Mouse (Mus musculus): Measurements from ENCODE around the gene Rabep1. TPM values are rescaled to one million over a fixed set of nuclear protein-coding genes. Genes with fewer than 3 reads are reported as not detected.

Rabep1 gene
- polyA plus RNA-seq, 1 experiment from 2014 or later, result 48.6 TPM

DNA sequence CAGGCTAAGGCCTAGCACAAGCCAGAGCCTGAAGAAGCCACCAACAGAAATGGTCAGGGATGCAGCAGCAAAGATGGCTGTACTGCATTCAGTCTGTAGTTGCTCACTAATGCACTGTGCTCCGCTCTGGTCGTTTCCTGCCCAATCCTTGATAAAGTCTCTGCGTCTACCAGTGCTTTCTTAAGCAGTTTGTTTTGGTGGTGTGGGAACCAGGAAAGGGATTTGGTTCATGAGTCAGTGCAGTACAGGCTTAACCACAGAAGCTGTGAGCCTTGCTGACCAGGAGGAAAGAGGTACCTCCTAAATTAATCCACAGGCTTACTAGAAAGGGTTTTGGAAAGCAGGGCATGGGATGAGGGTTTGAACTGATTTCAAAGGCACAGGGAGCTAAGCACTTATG, 36.5 kb upstream of the Rabep1 start:
- no peaks in the 10 kb centered on the region for H3K36me3 ChIP-seq (ENCODE audit: control insufficient read depth, insufficient read depth, low read length)
- no peak overlapping the region for H3K4me2 ChIP-seq (replicated peaks; ENCODE audit: low read depth, low read length)
- H3K4me1 ChIP-seq (replicated peaks; ENCODE audit: control insufficient read depth, insufficient read depth, low read length), result no peaks in the 10 kb centered on the region
- H3K27ac ChIP-seq (ENCODE audit: low read depth, low read length), result no peak overlapping the region
- 77% methylated on average over 3 of the region's 3 CpGs for WGBS
- H3K9me3 ChIP-seq (ENCODE audit: control insufficient read depth, low read length), result no peaks in the 10 kb centered on the region
- H3K27me3 ChIP-seq (ENCODE audit: control insufficient read depth, insufficient read depth, low read length), result no peaks in the 10 kb centered on the region
- DNase-seq (ENCODE audit: low spot score) (no peak), ATAC-seq (ENCODE audit: low FRiP score) (no peak)
- no peak overlapping the region for H3K9ac ChIP-seq (ENCODE audit: low read depth, low read length)
- no peak overlapping the region for H3K4me3 ChIP-seq (ENCODE audit: low read depth, low read length)

DNA sequence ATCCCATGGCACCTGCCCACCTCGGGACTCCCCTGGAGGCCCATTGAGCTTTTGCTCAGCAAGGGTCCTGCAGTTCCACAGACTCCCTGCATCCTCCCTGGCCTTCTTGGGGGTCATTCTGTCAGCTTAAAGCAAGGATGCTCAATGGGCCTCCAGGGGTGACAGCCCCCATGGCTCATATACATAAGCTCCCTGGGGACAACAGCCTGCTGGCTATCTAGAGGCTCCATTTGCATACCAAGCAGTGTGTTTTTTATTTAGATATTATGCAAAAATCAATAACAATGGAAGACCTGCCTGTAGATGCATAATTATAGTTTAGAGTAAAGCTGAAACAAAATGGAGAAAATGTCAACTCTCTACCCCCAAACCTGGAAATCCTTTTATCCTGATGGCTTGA, 35.6 kb upstream of the Rabep1 start:
- Histone ChIP-seq H3K36me3 (ENCODE audit: control insufficient read depth, insufficient read depth, low read length) (no peaks in the 10 kb centered on the region), H3K27ac (ENCODE audit: low read depth, low read length) (no peak overlapping the region), H3K4me3 (ENCODE audit: low read depth, low read length) (no peak overlapping the region), H3K4me1 (replicated peaks; ENCODE audit: control insufficient read depth, insufficient read depth, low read length) (no peaks in the 10 kb centered on the region), H3K4me2 (replicated peaks; ENCODE audit: low read depth, low read length) (no peak overlapping the region), H3K9me3 (ENCODE audit: control insufficient read depth, low read length) (no peaks in the 10 kb centered on the region), H3K9ac (ENCODE audit: low read depth, low read length) (no peak overlapping the region), H3K27me3 (ENCODE audit: control insufficient read depth, insufficient read depth, low read length) (no peaks in the 10 kb centered on the region)
- 8% methylated on average over 1 of the region's 1 CpGs for WGBS
- ATAC-seq (ENCODE audit: low FRiP score) (no peak), DNase-seq (ENCODE audit: low spot score) (no peak)

DNA sequence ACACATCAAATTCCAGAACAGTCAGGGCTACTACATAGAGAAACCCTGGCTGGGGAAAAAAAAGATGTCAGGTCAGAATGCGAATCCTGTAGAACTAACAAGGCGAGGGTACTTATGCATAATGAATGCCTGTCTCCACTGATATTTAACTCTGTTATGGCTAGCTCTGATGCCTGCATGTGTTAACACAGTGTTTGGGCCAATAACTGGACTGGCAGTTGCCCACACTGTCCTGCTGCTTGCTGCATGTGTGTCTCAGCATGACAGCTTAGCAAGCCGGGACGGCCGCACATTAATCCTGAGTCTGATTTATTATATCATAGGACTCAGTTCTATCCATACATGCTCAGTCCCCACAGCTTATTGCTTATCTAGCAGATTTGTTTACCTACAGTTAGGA, 33.5 kb upstream of the Rabep1 start:
- Histone ChIP-seq H3K27me3 (ENCODE audit: control insufficient read depth, insufficient read depth, low read length) (no peaks in the 10 kb centered on the region), H3K9ac (ENCODE audit: low read depth, low read length) (no peak overlapping the region), H3K4me1 (replicated peaks; ENCODE audit: control insufficient read depth, insufficient read depth, low read length) (no peaks in the 10 kb centered on the region), H3K4me2 (replicated peaks; ENCODE audit: low read depth, low read length) (no peak overlapping the region), H3K27ac (ENCODE audit: low read depth, low read length) (no peak overlapping the region), H3K9me3 (ENCODE audit: control insufficient read depth, low read length) (no peaks in the 10 kb centered on the region), H3K4me3 (ENCODE audit: low read depth, low read length) (no peak overlapping the region), H3K36me3 (ENCODE audit: control insufficient read depth, insufficient read depth, low read length) (no peaks in the 10 kb centered on the region)
- no peak for DNase-seq (ENCODE audit: low spot score)
- no peak for ATAC-seq (ENCODE audit: low FRiP score)
- 87% methylated on average over 5 of the region's 5 CpGs for WGBS

DNA sequence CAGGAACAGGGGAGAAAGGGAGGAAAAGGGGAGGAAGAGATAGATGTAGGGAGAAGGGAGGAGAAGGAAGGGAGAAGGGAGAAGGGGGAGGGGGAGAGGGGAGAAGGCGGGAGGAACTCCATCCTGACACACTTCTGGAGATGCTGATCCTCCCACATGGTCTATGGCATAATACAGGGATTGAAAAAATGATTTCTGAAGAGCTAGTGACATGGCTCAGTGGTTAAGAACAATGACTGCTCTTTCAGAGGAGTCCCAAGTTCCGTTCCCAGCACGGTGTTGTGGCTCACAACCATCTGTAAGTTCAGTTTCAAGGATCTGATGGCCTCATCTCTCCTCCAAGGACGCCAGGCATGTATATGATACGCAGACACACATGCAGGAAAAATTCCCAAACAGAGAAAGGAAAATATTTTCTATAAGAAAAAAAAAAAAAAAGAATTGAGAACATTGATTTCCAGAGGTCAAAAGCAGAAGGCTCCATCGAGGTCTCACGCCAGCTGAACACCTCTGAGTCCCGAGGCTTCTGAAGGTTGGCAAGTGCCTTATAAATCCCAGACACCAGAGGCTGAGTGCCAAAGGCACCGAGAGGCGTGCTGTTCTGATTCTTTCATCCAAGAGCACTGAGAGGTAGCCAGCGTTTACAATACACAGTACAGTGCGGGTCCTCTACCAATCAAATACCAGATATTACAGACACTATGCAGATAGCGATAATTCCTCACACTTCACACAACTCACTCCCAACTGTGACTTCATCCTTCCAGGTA, 32.9 kb upstream of the Rabep1 start:
- no peaks in the 10 kb centered on the region for H3K4me1 ChIP-seq (replicated peaks; ENCODE audit: control insufficient read depth, insufficient read depth, low read length)
- H3K4me3 ChIP-seq (ENCODE audit: low read depth, low read length), result no peak overlapping the region
- no peak overlapping the region for H3K9ac ChIP-seq (ENCODE audit: low read depth, low read length)
- DNase-seq (ENCODE audit: low spot score), result no peak
- WGBS, result 81% methylated on average over 13 of the region's 13 CpGs
- no peak overlapping the region for H3K4me2 ChIP-seq (replicated peaks; ENCODE audit: low read depth, low read length)
- no peak for ATAC-seq (ENCODE audit: low FRiP score)
- H3K36me3 ChIP-seq (ENCODE audit: control insufficient read depth, insufficient read depth, low read length), result no peaks in the 10 kb centered on the region
- H3K27ac ChIP-seq (ENCODE audit: low read depth, low read length), result no peak overlapping the region
- H3K27me3 ChIP-seq (ENCODE audit: control insufficient read depth, insufficient read depth, low read length), result no peaks in the 10 kb centered on the region
- no peaks in the 10 kb centered on the region for H3K9me3 ChIP-seq (ENCODE audit: control insufficient read depth, low read length)

DNA sequence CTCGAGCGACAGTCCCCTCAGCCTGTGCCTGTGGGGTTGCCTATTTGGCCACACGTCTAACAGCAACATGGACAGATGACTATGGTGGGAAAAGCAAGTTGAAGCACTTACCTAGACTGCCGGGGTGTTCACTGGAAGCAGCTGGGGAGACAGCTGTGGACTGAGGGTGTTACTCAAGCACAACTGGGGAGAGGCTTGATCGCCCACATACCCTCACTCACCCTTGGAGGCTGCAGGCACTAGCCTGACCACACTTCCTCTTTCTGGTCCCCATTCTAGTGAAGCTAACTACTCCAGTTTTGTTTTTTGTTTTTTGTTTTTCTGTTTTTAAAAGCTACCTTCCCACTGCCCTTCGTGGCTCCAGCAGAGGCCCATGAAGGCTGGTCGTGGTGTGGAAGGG, 32.2 kb upstream of the Rabep1 start, which contains the start of gene Scimp:
Gene Scimp (minus strand): TSS at position 222 of the 400 bp plus-strand sequence.
- Histone ChIP-seq H3K36me3 (ENCODE audit: control insufficient read depth, insufficient read depth, low read length) (no peaks in the 10 kb centered on the region), H3K4me3 (ENCODE audit: low read depth, low read length) (no peak within 1 kb of the TSS), H3K4me1 (replicated peaks; ENCODE audit: control insufficient read depth, insufficient read depth, low read length) (no peaks in the 10 kb centered on the region), H3K4me2 (replicated peaks; ENCODE audit: low read depth, low read length) (no peak within 1 kb of the TSS), H3K27ac (ENCODE audit: low read depth, low read length) (no peak within 1 kb of the TSS), H3K9ac (ENCODE audit: low read depth, low read length) (no peak within 1 kb of the TSS), H3K27me3 (ENCODE audit: control insufficient read depth, insufficient read depth, low read length) (no peaks in the 10 kb centered on the region), H3K9me3 (ENCODE audit: control insufficient read depth, low read length) (no peaks in the 10 kb centered on the region)
- WGBS, result 87% methylated on average over 7 of the region's 7 CpGs
- DNase-seq (ENCODE audit: low spot score), result no peak
- ATAC-seq (ENCODE audit: low FRiP score), result no peak

DNA sequence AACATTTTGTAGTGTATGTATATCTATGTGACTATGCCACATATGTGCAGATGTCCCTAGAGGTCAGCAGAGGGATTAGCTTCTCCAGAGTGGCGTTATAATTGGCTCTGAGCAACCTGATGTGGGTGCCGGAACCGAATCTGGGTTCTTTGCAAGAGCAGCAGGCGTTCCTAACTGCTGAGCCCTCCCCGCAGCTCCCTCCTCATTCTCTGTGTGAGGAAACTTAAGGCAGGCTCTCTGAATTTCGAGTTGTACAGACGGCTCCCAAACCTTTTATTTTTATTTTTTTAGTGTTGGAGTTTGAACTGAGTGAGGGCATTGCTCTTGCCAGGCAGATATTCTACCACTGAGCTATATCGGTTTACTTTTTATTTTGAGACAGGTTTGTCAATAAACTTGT, 29.5 kb upstream of the Rabep1 start:
- Histone ChIP-seq H3K9me3 (ENCODE audit: control insufficient read depth, low read length) (no peaks in the 10 kb centered on the region), H3K4me1 (replicated peaks; ENCODE audit: control insufficient read depth, insufficient read depth, low read length) (no peaks in the 10 kb centered on the region), H3K27ac (ENCODE audit: low read depth, low read length) (no peak overlapping the region), H3K27me3 (ENCODE audit: control insufficient read depth, insufficient read depth, low read length) (no peaks in the 10 kb centered on the region), H3K4me2 (replicated peaks; ENCODE audit: low read depth, low read length) (no peak overlapping the region), H3K4me3 (ENCODE audit: low read depth, low read length) (no peak overlapping the region), H3K36me3 (ENCODE audit: control insufficient read depth, insufficient read depth, low read length) (no peaks in the 10 kb centered on the region), H3K9ac (ENCODE audit: low read depth, low read length) (no peak overlapping the region)
- ATAC-seq (ENCODE audit: low FRiP score) (no peak), DNase-seq (ENCODE audit: low spot score) (no peak)
- 86% methylated on average over 8 of the region's 8 CpGs for WGBS

DNA sequence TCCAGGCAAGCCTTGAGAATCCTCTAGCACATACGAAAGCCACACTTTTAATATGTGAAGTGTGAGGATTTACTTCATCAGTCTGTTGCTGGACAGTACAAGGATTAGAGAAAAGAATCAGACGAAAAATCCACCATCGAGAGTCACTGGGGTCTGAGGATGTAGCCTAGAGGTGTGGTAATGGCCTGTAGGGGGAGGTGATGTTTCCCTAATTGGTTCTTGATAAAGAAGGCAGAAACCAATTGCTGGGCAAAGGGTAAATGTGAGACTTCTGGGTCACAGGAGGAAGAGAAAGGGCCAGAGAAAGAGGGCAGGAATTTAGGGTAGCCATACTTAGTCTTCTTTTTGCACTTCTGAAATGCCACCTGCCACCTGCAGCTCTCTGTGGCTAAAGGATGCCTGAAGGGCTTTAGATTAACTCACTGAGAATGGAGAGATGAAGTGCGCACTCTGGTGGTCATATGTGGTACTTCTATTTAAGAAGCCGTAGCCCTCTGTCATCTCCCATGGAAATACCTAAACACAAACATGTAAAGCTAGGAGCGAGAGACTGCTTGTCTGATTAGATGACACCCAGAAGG, 29.0 kb upstream of the Rabep1 start:
- no peak overlapping the region for H3K4me3 ChIP-seq (ENCODE audit: low read depth, low read length)
- 30% methylated on average over 6 of the region's 6 CpGs for WGBS
- no peaks in the 10 kb centered on the region for H3K36me3 ChIP-seq (ENCODE audit: control insufficient read depth, insufficient read depth, low read length)
- H3K4me1 ChIP-seq (replicated peaks; ENCODE audit: control insufficient read depth, insufficient read depth, low read length), result no peaks in the 10 kb centered on the region
- no peak overlapping the region for H3K4me2 ChIP-seq (replicated peaks; ENCODE audit: low read depth, low read length)
- ATAC-seq (ENCODE audit: low FRiP score) (no peak), DNase-seq (ENCODE audit: low spot score) (peak; percentile 81)
- H3K27me3 ChIP-seq (ENCODE audit: control insufficient read depth, insufficient read depth, low read length), result no peaks in the 10 kb centered on the region
- no peak overlapping the region for H3K27ac ChIP-seq (ENCODE audit: low read depth, low read length)
- H3K9me3 ChIP-seq (ENCODE audit: control insufficient read depth, low read length), result no peaks in the 10 kb centered on the region
- H3K9ac ChIP-seq (ENCODE audit: low read depth, low read length), result no peak overlapping the region

DNA sequence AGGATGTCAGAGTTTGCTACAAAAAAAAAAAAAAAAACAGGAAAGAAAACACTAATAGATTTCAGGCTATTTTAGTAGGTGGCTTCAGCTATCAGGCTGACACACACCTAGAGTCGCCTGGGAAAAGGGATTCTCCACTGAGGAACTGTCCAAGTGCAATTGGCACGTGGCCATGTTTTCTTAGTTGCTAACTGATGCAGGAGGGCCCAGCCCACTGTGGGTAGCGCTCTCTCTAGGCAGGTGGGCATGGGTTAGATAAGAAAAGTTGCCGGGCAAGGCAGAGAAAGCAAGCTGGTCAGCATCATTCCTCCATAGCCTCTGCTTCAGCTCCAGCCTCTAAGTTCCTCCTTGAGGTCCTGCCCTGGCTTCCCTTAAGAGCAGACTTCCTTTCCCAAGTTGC, 27.8 kb upstream of the Rabep1 start:
- DNase-seq (ENCODE audit: low spot score) (no peak), ATAC-seq (ENCODE audit: low FRiP score) (no peak)
- Histone ChIP-seq H3K27ac (ENCODE audit: low read depth, low read length) (no peak overlapping the region), H3K4me1 (replicated peaks; ENCODE audit: control insufficient read depth, insufficient read depth, low read length) (no peaks in the 10 kb centered on the region), H3K4me3 (ENCODE audit: low read depth, low read length) (no peak overlapping the region), H3K27me3 (ENCODE audit: control insufficient read depth, insufficient read depth, low read length) (no peaks in the 10 kb centered on the region), H3K4me2 (replicated peaks; ENCODE audit: low read depth, low read length) (no peak overlapping the region), H3K9ac (ENCODE audit: low read depth, low read length) (no peak overlapping the region), H3K9me3 (ENCODE audit: control insufficient read depth, low read length) (no peaks in the 10 kb centered on the region), H3K36me3 (ENCODE audit: control insufficient read depth, insufficient read depth, low read length) (no peaks in the 10 kb centered on the region)
- 80% methylated on average over 4 of the region's 4 CpGs for WGBS

DNA sequence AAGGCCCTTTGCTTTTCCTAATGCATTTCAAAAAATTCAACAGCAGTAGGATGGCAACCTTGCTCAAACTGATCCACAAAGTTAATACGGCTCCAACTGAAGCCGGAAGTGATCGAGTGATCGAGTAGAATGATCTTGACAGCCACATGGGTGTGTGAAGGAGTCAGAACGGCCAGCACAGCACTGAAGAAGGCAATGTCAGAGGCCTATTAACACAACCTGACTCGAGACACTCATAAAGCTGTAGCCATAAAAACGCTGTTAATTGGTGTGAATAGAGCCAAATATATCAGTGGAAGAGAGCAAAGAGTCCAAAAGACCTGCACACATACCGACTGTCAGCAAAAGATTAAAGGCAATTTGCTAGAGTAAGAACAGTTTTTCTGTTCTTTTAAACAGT, 24.5 kb upstream of the Rabep1 start:
- ATAC-seq (ENCODE audit: low FRiP score) (no peak), DNase-seq (ENCODE audit: low spot score) (no peak)
- no peaks in the 10 kb centered on the region for H3K4me1 ChIP-seq (replicated peaks; ENCODE audit: control insufficient read depth, insufficient read depth, low read length)
- H3K36me3 ChIP-seq (ENCODE audit: control insufficient read depth, insufficient read depth, low read length), result no peaks in the 10 kb centered on the region
- H3K27me3 ChIP-seq (ENCODE audit: control insufficient read depth, insufficient read depth, low read length), result no peaks in the 10 kb centered on the region
- no peak overlapping the region for H3K27ac ChIP-seq (ENCODE audit: low read depth, low read length)
- H3K9ac ChIP-seq (ENCODE audit: low read depth, low read length), result no peak overlapping the region
- no peaks in the 10 kb centered on the region for H3K9me3 ChIP-seq (ENCODE audit: control insufficient read depth, low read length)
- H3K4me3 ChIP-seq (ENCODE audit: low read depth, low read length), result no peak overlapping the region
- H3K4me2 ChIP-seq (replicated peaks; ENCODE audit: low read depth, low read length), result no peak overlapping the region
- 86% methylated on average over 8 of the region's 8 CpGs for WGBS
